Mouse (Mus musculus): ENCODE results near the gene Cdh13. TPM values are rescaled to one million over a fixed set of nuclear protein-coding genes. Genes with fewer than 3 reads are reported as not detected.

The Cdh13 gene
- polyA plus RNA-seq, 1 experiment from 2014 or later: 4.2 TPM

GRCm38 (mm10) chr8:118313426-118314187 lies 30.1 kb downstream of the Cdh13 start:
- Histone ChIP-seq H3K27me3 (0 out of 2 replicates have a peak, but pooled peaks cover 8% of the 10 kb centered on the region), H3K9me3 (replicated peaks) (no peaks in the 10 kb centered on the region), H3K36me3 (no peaks in the 10 kb centered on the region), H3K4me1 (0 out of 2 replicates have a peak, but pooled peaks cover 4% of the 10 kb centered on the region), H3K4me3 (replicated peaks) (no peak overlapping the region), H3K9ac (no peak overlapping the region), H3K27ac (no peak overlapping the region), H3K4me2 (peak overlapping the region; percentile 7; the same call in 1 of the 2 replicates)
- 43% methylated on average over 17 of the region's 17 CpGs for WGBS
- no peak for ATAC-seq (replicated peaks; ENCODE audit: low FRiP score)

- Histone ChIP-seq H3K4me2 (no peak overlapping the region), H3K9me3 (replicated peaks) (no peaks in the 10 kb centered on the region), H3K27me3 (0 out of 2 replicates have a peak, but pooled peaks cover 8% of the 10 kb centered on the region), H3K4me1 (0 out of 2 replicates have a peak, but pooled peaks cover 4% of the 10 kb centered on the region), H3K4me3 (replicated peaks) (no peak overlapping the region), H3K27ac (no peak overlapping the region), H3K9ac (no peak overlapping the region), H3K36me3 (no peaks in the 10 kb centered on the region)
- 86% methylated on average over 6 of the region's 6 CpGs for WGBS
- no peak for ATAC-seq (replicated peaks; ENCODE audit: low FRiP score)
These were observed 30.6 kb downstream of the Cdh13 start for GRCm38 (mm10) chr8:118314188-118314563.

- Histone ChIP-seq H3K36me3 (no peaks in the 10 kb centered on the region), H3K4me1 (0 out of 2 replicates have a peak, but pooled peaks cover 4% of the 10 kb centered on the region), H3K27ac (no peak overlapping the region), H3K9ac (no peak overlapping the region), H3K4me2 (no peak overlapping the region), H3K27me3 (0 out of 2 replicates have a peak, but pooled peaks cover 8% of the 10 kb centered on the region), H3K9me3 (replicated peaks) (no peaks in the 10 kb centered on the region), H3K4me3 (replicated peaks) (no peak overlapping the region)
- 93% methylated on average over 7 of the region's 7 CpGs for WGBS
- no peak for ATAC-seq (replicated peaks; ENCODE audit: low FRiP score)
These were observed 31.4 kb downstream of the Cdh13 start for GRCm38 (mm10) chr8:118314932-118315331.

- Histone ChIP-seq H3K36me3 (no peaks in the 10 kb centered on the region), H3K4me1 (0 out of 2 replicates have a peak, but pooled peaks cover 4% of the 10 kb centered on the region), H3K4me2 (no peak overlapping the region), H3K27me3 (0 out of 2 replicates have a peak, but pooled peaks cover 8% of the 10 kb centered on the region), H3K9me3 (replicated peaks) (no peaks in the 10 kb centered on the region), H3K4me3 (replicated peaks) (no peak overlapping the region), H3K27ac (no peak overlapping the region), H3K9ac (no peak overlapping the region)
- 76% methylated on average over 12 of the region's 12 CpGs for WGBS
- no peak for ATAC-seq (replicated peaks; ENCODE audit: low FRiP score)
These were observed 32.9 kb downstream of the Cdh13 start for GRCm38 (mm10) chr8:118316440-118316839.

GRCm38 (mm10) chr8:118320566-118320965 lies 37.0 kb downstream of the Cdh13 start:
- 67% methylated on average over 1 of the region's 1 CpGs for WGBS
- no peaks in the 10 kb centered on the region for H3K4me1 ChIP-seq
- no peaks in the 10 kb centered on the region for H3K27me3 ChIP-seq
- no peaks in the 10 kb centered on the region for H3K9me3 ChIP-seq (replicated peaks)
- H3K27ac ChIP-seq: no peak overlapping the region
- H3K4me3 ChIP-seq (replicated peaks): no peak overlapping the region
- ATAC-seq (replicated peaks; ENCODE audit: low FRiP score): no peak
- no peak overlapping the region for H3K9ac ChIP-seq
- no peaks in the 10 kb centered on the region for H3K36me3 ChIP-seq
- no peak overlapping the region for H3K4me2 ChIP-seq

GRCm38 (mm10) chr8:118323421-118323820 lies 39.9 kb downstream of the Cdh13 start:
- no peak overlapping the region for H3K27ac ChIP-seq
- no peaks in the 10 kb centered on the region for H3K27me3 ChIP-seq
- ATAC-seq (replicated peaks; ENCODE audit: low FRiP score): no peak
- H3K36me3 ChIP-seq: no peaks in the 10 kb centered on the region
- H3K4me3 ChIP-seq (replicated peaks): no peak overlapping the region
- no peak overlapping the region for H3K9ac ChIP-seq
- no peaks in the 10 kb centered on the region for H3K4me1 ChIP-seq
- no peaks in the 10 kb centered on the region for H3K9me3 ChIP-seq (replicated peaks)
- 62% methylated on average over 3 of the region's 3 CpGs for WGBS
- no peak overlapping the region for H3K4me2 ChIP-seq

- no peaks in the 10 kb centered on the region for H3K4me1 ChIP-seq
- H3K27ac ChIP-seq: no peak overlapping the region
- H3K9me3 ChIP-seq (replicated peaks): no peaks in the 10 kb centered on the region
- H3K4me3 ChIP-seq (replicated peaks): no peak overlapping the region
- no peaks in the 10 kb centered on the region for H3K36me3 ChIP-seq
- no peaks in the 10 kb centered on the region for H3K27me3 ChIP-seq
- WGBS: 81% methylated on average over 7 of the region's 7 CpGs
- no peak overlapping the region for H3K9ac ChIP-seq
- no peak for ATAC-seq (replicated peaks; ENCODE audit: low FRiP score)
- no peak overlapping the region for H3K4me2 ChIP-seq
These were observed 51.4 kb downstream of the Cdh13 start for GRCm38 (mm10) chr8:118334933-118335332.

- Histone ChIP-seq H3K27me3 (no peaks in the 10 kb centered on the region), H3K4me2 (no peak overlapping the region), H3K4me3 (replicated peaks) (no peak overlapping the region), H3K4me1 (no peaks in the 10 kb centered on the region), H3K36me3 (no peaks in the 10 kb centered on the region), H3K27ac (no peak overlapping the region), H3K9ac (no peak overlapping the region), H3K9me3 (replicated peaks) (no peaks in the 10 kb centered on the region)
- no peak for ATAC-seq (replicated peaks; ENCODE audit: low FRiP score)
- WGBS: 87% methylated on average over 3 of the region's 3 CpGs
These were observed 56.2 kb downstream of the Cdh13 start for GRCm38 (mm10) chr8:118339711-118340110.

GRCm38 (mm10) chr8:118343267-118343666 lies 59.7 kb downstream of the Cdh13 start:
- Histone ChIP-seq H3K9me3 (replicated peaks) (no peaks in the 10 kb centered on the region), H3K36me3 (no peaks in the 10 kb centered on the region), H3K4me3 (replicated peaks) (no peak overlapping the region), H3K4me1 (no peaks in the 10 kb centered on the region), H3K27ac (no peak overlapping the region), H3K9ac (no peak overlapping the region), H3K27me3 (no peaks in the 10 kb centered on the region), H3K4me2 (no peak overlapping the region)
- WGBS: 80% methylated on average over 4 of the region's 4 CpGs
- ATAC-seq (replicated peaks; ENCODE audit: low FRiP score): no peak

- no peak for ATAC-seq (replicated peaks; ENCODE audit: low FRiP score)
These were observed 65.4 kb downstream of the Cdh13 start for GRCm38 (mm10) chr8:118348710-118349489.

GRCm38 (mm10) chr8:118350136-118350535 lies 66.6 kb downstream of the Cdh13 start:
- H3K9me3 ChIP-seq (replicated peaks): no peaks in the 10 kb centered on the region
- WGBS: 69% methylated on average over 7 of the region's 7 CpGs
- no peak overlapping the region for H3K9ac ChIP-seq
- H3K27ac ChIP-seq: no peak overlapping the region
- ATAC-seq (replicated peaks; ENCODE audit: low FRiP score): no peak
- peaks cover 6% of the 10 kb centered on the region for H3K4me1 ChIP-seq
- no peaks in the 10 kb centered on the region for H3K36me3 ChIP-seq
- no peak overlapping the region for H3K4me2 ChIP-seq
- no peak overlapping the region for H3K4me3 ChIP-seq (replicated peaks)
- H3K27me3 ChIP-seq: no peaks in the 10 kb centered on the region

More at GRCm38 (mm10) chr8:118348710-118349489, 65.4 kb downstream of the Cdh13 start:
- WGBS: 84% methylated on average over 9 of the region's 9 CpGs
- no peak overlapping the region for H3K4me3 ChIP-seq (replicated peaks)
- no peak overlapping the region for H3K27ac ChIP-seq
- no peaks in the 10 kb centered on the region for H3K4me1 ChIP-seq
- H3K4me2 ChIP-seq: no peak overlapping the region
- no peaks in the 10 kb centered on the region for H3K27me3 ChIP-seq
- H3K36me3 ChIP-seq: no peaks in the 10 kb centered on the region
- no peak overlapping the region for H3K9ac ChIP-seq
- no peaks in the 10 kb centered on the region for H3K9me3 ChIP-seq (replicated peaks)

- H3K9ac ChIP-seq: no peak overlapping the region
- no peaks in the 10 kb centered on the region for H3K36me3 ChIP-seq
- H3K9me3 ChIP-seq (replicated peaks): no peaks in the 10 kb centered on the region
- no peaks in the 10 kb centered on the region for H3K27me3 ChIP-seq
- H3K27ac ChIP-seq: no peak overlapping the region
- 69% methylated on average over 4 of the region's 4 CpGs for WGBS
- H3K4me2 ChIP-seq: no peak overlapping the region
- ATAC-seq (replicated peaks; ENCODE audit: low FRiP score): no peak
- no peak overlapping the region for H3K4me3 ChIP-seq (replicated peaks)
- peaks cover 12% of the 10 kb centered on the region for H3K4me1 ChIP-seq
These were observed 69.5 kb downstream of the Cdh13 start for GRCm38 (mm10) chr8:118353022-118353421.
